In genomic region chr13:55013702-55014344, GRCm38 (mm10) we compare ENCODE assay signal across 13 mouse cellular contexts. TPM values are rescaled to one million over a fixed set of nuclear protein-coding genes. Genes with fewer than 3 reads are reported as not detected.
DNase-seq lines count a peak whose midpoint lies in the region; ATAC-seq and TF ChIP-seq lines count a peak whose summit lies in the region.
"Had no signal": no experiment of that assay in that cellular context is flagged by ENCODE, and none has a peak within 500 bp of the region (broad histone marks: within the 10 kb centered on the region; RNA-seq: fewer than 3 reads in every experiment).

No protein-coding gene starts in this region.

- H3K36me3 ChIP-seq in intestine, postnatal 0 days (ENCODE audit: control insufficient read depth, insufficient read depth) = no peaks in the 10 kb centered on the region
- H3K36me3 ChIP-seq in intestine, embryonic 15.5 days = no peaks in the 10 kb centered on the region
- H3K36me3 ChIP-seq in spleen, adult 2 months (ENCODE audit: control insufficient read depth, insufficient read depth, low read length) = no peaks in the 10 kb centered on the region
- H3K36me3 ChIP-seq: embryonic facial prominence, embryonic 15.5 days; limb, embryonic 12.5 days had no signal

- ATAC-seq in CD4-positive, CD25-positive, alpha-beta regulatory T cell, adult 4 months = no peak
- ATAC-seq in intestine, postnatal 0 days = no peak
- no peak for ATAC-seq in intestine, embryonic 15.5 days

- no peak for TF ChIP-seq POLR2A in spleen, adult 2 months (IDR thresholded peaks at IDR 0.05; ENCODE audit: low read depth, low read length)

- TF ChIP-seq CTCF in intestine, postnatal 0 days (IDR thresholded peaks at IDR 0.05; ENCODE audit: low read depth) = peak; percentile 29
- peak; percentile 19; the same call in 1 of the 2 replicates for TF ChIP-seq CTCF in spleen, adult 2 months (IDR thresholded peaks at IDR 0.05; ENCODE audit: extremely low read depth, insufficient read depth, insufficient read length, insufficient replicate concordance)

- no peaks in the 10 kb centered on the region for H3K9me3 ChIP-seq in intestine, postnatal 0 days (ENCODE audit: control insufficient read depth)
- no peaks in the 10 kb centered on the region for H3K9me3 ChIP-seq in intestine, embryonic 15.5 days
- H3K9me3 ChIP-seq: embryonic facial prominence, embryonic 15.5 days; limb, embryonic 12.5 days had no signal

- no peak overlapping the region for H3K27ac ChIP-seq in intestine, postnatal 0 days (ENCODE audit: low read depth, low read length)
- H3K27ac ChIP-seq in intestine, embryonic 15.5 days = no peak overlapping the region
- H3K27ac ChIP-seq in spleen, adult 2 months (ENCODE audit: insufficient read depth, low read length) = no peak overlapping the region
- H3K27ac ChIP-seq: embryonic facial prominence, embryonic 15.5 days; limb, embryonic 12.5 days had no signal

- no peaks in the 10 kb centered on the region for H3K4me1 ChIP-seq in intestine, postnatal 0 days (replicated peaks; ENCODE audit: control insufficient read depth, insufficient read depth, low read length)
- H3K4me1 ChIP-seq in intestine, embryonic 15.5 days (replicated peaks) = 0 out of 2 replicates have a peak, but pooled peaks cover 3% of the 10 kb centered on the region
- H3K4me1 ChIP-seq in spleen, adult 2 months (ENCODE audit: control insufficient read depth, insufficient read depth, insufficient read length) = peaks cover 7% of the 10 kb centered on the region; the same call in 1 of the 2 replicates
- H3K4me1 ChIP-seq: embryonic facial prominence, embryonic 15.5 days had no signal

- DNase-seq in CD4-positive, CD25-positive, alpha-beta regulatory T cell, adult 2 months (ENCODE audit: low read depth, low spot score) = peak; percentile 41
- no peak for DNase-seq in spleen, adult 2 months (ENCODE audit: low read depth in 1 of 2, low spot score in 2 of 2)
- no peak for DNase-seq in spleen, adult 12 weeks (ENCODE audit: low spot score)
- no peak for DNase-seq in urinary bladder, postnatal 25 days (ENCODE audit: low spot score)
- no peak for DNase-seq in spleen, postnatal 36 days (ENCODE audit: low spot score in 2 of 2)
- DNase-seq: gastrocnemius, postnatal 10 days; heart, postnatal 10 days; kidney, postnatal 4 days had no signal

- H3K9ac ChIP-seq in intestine, postnatal 0 days (ENCODE audit: low read depth, low read length) = no peak overlapping the region
- no peak overlapping the region for H3K9ac ChIP-seq in intestine, embryonic 15.5 days
- H3K9ac ChIP-seq: embryonic facial prominence, embryonic 15.5 days; limb, embryonic 12.5 days had no signal

- no peak overlapping the region for H3K4me3 ChIP-seq in intestine, postnatal 0 days (ENCODE audit: low read depth, low read length)
- no peak overlapping the region for H3K4me3 ChIP-seq in intestine, embryonic 15.5 days (replicated peaks)
- no peak overlapping the region for H3K4me3 ChIP-seq in spleen, adult 2 months (ENCODE audit: extremely low read depth, insufficient read depth, insufficient read length)
- H3K4me3 ChIP-seq: embryonic facial prominence, embryonic 15.5 days; limb, embryonic 12.5 days had no signal

- H3K27me3 ChIP-seq in intestine, postnatal 0 days (replicated peaks; ENCODE audit: control insufficient read depth, insufficient read depth, low read length) = no peaks in the 10 kb centered on the region
- H3K27me3 ChIP-seq in intestine, embryonic 15.5 days (replicated peaks) = no peaks in the 10 kb centered on the region
- H3K27me3 ChIP-seq in spleen, adult 2 months (ENCODE audit: control insufficient read depth, insufficient read depth, low read length) = no peaks in the 10 kb centered on the region
- H3K27me3 ChIP-seq: embryonic facial prominence, embryonic 15.5 days had no signal

- WGBS in intestine, postnatal 0 days = 26% methylated on average over 9 of the region's 9 CpGs
- WGBS in intestine, embryonic 15.5 days = 29% methylated on average over 9 of the region's 9 CpGs
- WGBS in spleen, adult 2 months = 25% methylated on average over 9 of the region's 9 CpGs

- H3K4me2 ChIP-seq in intestine, postnatal 0 days (replicated peaks; ENCODE audit: low read depth) = no peak overlapping the region
- no peak overlapping the region for H3K4me2 ChIP-seq in intestine, embryonic 15.5 days (replicated peaks)
- H3K4me2 ChIP-seq: embryonic facial prominence, embryonic 15.5 days; limb, embryonic 12.5 days had no signal

RNA-seq across cellular contexts. Expression of gene Hk3, which starts 7.4 kb away (rescaled TPM):
- 1 to 10 TPM in 1 of 2 experiments, under 1 TPM in 1; 0.50 to 1.8 TPM for polyA plus RNA-seq in CD4-positive, CD25-positive, alpha-beta regulatory T cell, adult 4 months (2017; shearing (Covaris generic))
- 0.77 and 0.81 TPM in 2 replicates for polyA plus RNA-seq in intestine, postnatal 0 days (2015; fragmentation: Nextera tagmentation; extraction: Ambion mirVana)
- polyA plus RNA-seq in intestine, embryonic 15.5 days (2015; fragmentation: Nextera tagmentation; extraction: Ambion mirVana) = 1.2 TPM in 2 replicates
- 14.1 and 18.1 TPM in 2 replicates for polyA plus RNA-seq in spleen, adult 2 months (2012; rRNA removed)
